Mouse (Mus musculus): ENCODE measurements around the gene Neb.

Neb gene

DNA sequence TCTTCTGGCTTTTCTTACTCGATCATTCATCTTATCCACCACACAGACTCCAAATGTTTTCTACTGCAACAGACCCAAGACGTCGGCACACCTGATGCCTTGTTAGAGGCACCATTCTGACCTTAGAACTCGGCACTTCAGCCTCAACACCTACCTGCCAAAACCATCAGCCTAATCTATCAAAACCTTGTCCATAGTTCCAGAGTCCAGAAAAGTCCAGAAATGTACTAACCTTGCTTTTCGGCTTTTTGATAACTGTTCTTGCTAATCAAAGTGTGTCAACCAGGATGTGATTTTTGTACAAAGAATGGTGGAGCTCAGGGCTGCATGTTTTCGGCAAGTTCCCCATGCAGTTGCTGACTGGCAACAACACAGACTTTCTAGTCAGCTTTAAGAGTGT is 3.6 kb downstream of the Neb start:
- ATAC-seq (ENCODE audit: low TSS enrichment): no peak

DNA sequence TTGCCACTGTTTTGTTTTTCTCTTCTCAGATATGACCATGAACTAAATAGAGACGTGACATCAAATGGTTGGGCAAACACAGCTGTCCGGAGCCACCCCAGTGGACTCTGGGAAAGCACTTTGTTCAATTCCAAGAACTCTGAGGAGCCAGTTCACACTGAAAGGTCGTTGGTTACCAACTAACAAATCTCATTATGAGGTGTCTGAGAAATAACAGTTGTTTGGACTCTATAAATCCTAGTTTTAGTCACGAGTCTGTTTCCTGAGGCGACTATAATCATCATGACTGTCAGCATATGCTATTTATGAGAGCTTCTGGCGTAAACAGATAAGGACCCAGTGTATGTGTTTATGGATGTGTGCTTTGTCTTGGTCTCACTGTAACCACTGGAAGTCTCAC is 5.8 kb downstream of the Neb start:
- ATAC-seq (ENCODE audit: low TSS enrichment): no peak

DNA sequence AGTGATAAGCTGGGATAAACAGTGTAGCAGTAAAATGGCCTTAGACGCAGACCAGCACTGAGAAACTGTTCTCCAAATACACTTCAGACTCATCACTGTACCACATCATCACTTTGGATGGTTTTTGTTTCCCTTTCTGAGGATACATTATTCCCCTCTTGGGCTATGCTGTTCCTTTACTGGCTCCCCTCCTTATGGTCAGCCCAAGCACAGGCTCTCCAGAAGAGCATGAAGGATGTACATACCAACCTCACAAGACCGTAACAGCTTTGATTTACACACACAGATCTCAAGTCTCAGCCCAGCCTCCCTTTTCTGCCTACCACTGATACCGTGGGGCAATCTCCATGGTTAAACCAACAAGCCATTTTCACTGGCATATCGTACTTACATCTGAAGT is 6.2 kb downstream of the Neb start:
- no peak for ATAC-seq (ENCODE audit: low TSS enrichment)

DNA sequence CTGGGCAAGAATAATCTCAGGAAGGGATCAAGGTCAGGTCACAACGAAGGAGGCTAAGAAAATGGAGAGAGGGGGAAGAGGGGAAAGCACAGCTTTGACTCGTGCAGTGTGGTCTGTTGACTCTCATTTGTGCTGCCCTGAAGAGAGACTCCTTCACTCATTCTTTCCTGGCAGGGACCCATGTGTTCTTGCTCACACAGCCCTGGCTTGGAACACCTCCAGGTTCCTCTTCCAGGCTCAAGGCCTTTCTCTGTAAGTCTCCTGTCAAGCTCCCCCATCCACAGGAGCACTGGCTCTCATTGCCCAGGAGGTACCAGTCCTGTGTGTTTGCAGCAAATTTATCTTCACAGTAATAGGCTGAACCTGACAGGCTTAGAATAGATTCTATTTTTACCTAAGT is 7.2 kb downstream of the Neb start:
- ATAC-seq (ENCODE audit: low TSS enrichment): peak; percentile 47; the same call in 1 of the 2 replicates

DNA sequence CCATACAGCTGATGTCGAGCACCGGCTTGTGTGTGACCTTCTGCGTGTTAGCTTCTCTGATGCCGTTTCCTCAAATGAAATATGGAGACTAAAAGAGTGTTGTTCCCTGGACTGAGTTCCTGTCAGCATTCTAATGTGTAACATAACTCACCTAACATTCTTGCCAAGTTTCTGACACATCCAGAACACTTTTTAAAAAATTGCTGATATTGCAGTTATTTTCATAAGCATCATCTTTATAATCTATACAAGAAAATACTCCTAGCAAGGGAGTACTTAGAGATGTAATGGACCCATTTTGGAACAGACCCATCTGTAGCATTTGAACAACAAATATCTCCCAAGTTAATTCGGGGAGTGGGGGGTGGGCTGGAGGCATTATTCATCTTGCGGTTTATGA is 8.7 kb downstream of the Neb start:
- no peak for ATAC-seq (ENCODE audit: low TSS enrichment)

DNA sequence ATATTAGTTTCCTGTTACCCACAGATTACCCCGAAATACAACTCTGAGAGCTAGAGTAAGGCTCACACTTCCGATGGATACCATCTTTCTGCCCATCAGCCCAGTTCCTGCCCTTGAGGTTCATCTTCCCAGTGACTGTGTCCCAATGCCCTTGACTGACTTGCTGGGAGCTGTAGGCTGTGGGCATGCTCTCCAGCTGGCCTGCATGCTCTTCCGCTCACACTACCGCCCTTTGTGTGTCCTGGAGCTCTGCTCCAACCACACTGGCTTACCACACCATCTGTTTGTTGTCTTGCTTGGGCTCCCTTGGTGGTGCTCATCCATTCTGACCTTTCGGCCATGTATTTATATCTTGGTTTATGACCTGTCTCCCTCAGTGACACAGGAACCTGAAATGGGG is 10.6 kb downstream of the Neb start:
- ATAC-seq (ENCODE audit: low TSS enrichment): no peak

DNA sequence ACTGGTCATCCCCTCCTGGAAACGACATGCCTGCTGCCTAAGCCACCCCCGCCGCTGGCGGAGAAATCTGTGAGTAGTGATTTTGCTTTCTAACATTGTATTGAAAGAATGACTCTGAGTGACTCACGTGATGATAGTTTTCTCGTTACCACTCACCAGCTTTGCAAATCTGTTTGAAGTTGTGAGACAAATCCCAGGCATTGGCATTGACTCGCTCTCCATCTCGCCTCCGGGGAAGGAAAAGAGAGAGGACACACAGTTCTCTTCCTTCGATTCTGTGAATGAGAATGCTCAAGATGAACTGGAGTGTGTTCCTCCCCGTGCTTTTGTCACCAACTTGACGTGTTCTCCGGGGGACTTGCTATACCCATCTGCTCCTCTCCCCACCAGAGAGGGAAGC is 11.0 kb downstream of the Neb start:
- peak; percentile 80 for ATAC-seq (ENCODE audit: low TSS enrichment)

DNA sequence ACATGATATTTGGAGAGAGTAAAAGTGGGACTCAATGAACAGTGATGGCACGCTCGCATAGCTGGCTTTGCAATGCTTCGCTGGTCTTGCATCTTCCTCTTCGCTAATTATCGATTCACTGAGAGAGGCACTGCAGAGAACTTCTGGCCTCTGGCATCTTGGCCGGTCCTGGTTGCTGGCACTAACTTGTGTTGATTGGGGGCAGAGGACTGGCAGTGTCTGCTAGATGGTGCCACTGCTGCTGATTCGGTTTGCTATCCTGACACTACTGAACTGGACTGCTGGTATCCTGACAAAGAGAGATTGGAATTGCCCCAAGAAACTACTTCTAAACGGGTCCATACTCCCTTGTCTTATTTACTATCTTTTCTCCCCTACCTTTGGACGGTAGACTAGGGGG is 17.2 kb downstream of the Neb start:
- ATAC-seq (ENCODE audit: low TSS enrichment): no peak

DNA sequence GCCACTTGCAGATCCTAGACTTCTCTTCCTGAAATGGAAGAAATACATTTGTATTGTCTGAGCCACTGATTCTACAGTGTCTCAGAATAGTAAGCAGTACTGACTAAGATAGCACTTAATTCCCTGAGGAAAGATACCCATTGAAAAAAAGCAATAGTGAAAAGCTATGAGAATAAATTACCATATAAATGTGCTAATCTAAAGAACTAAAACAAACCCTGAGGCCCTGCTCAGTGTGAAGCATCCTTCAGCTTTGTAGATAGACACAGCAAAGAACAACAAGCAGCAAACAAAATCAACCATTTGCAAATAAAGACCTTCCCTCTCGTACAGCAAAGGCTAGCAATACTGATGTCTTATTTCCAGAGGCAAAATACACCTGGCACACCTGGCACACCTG is 18.6 kb downstream of the Neb start:
- ATAC-seq (ENCODE audit: low TSS enrichment): no peak

DNA sequence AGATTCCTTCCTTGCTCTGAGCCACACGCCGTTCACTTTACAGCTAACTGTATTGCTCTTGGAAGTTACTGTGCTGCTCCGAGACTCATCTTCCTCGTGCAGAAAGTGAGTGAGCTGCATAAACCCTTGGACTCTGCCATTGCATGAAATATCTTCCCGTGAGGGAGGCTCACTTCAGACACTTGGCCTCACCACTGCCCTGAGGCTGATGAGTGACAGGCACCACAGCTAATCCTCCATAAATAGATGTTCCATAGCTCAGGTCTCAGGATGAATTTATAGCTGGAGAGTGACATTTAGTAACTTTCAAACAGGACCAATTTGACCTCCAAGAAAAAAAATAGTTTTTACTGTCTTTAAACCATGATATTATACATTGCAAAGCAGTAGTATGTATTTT is 20.1 kb downstream of the Neb start:
- ATAC-seq (ENCODE audit: low TSS enrichment): no peak

DNA sequence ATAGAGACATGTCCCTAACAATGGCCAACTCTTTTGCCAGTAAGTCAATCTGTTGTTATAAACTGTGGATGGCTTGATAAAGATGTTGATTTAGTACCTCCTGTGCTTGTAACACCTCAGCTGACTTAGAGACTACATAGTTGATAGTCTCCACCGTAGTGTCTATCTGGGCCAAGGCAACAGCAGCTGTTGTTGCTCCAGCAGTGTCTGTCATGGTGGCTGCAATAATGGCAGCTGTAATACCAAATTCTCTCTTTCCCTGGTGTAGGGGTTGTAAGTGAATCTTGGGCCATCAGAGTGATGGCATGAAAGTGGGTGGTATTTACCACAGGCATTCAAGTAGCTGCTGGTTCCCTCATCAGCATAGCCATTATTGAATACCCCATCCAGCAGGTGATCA is 27.2 kb downstream of the Neb start:
- no peak for ATAC-seq (ENCODE audit: low TSS enrichment)

DNA sequence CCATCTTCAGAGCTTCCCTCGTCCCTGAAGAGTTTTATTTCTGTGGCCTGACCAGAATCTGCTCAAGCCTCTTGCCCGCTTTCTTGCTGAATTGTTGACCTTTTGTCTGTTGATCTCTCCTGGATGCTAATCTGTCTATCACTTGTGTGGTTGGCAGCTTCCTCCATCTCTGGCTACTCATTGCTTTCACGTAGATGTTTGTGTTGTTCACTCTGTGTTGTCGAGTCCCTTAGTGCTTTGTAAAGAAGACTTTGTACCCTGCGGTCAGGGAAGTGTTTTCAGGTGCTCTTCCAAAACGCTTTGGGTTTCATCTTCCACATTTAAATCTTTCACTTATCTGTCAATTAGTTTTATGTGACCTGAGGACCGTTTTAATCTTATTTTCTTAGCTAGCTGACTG is 37.3 kb downstream of the Neb start:
- no peak for ATAC-seq (ENCODE audit: low TSS enrichment)

DNA sequence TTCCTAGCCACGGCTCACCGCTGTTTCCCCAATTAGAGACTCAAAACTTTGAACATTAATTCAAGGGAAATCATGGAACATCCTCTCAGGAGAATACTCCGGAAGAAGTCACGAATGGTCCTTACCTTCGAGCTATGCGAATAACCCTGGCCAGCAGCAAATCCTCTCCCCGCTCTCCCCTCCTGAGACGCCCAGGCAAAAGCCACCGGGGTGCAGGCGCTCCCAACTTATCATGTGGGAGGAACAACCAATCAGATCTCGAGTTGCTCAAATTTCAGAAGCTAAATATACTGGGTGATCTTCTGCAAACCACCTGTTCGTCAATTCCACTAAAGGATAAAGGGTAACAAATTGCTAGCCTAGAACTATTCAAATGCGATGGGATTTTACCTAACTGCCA is 42.7 kb downstream of the Neb start:
- ATAC-seq (ENCODE audit: low TSS enrichment): no peak

DNA sequence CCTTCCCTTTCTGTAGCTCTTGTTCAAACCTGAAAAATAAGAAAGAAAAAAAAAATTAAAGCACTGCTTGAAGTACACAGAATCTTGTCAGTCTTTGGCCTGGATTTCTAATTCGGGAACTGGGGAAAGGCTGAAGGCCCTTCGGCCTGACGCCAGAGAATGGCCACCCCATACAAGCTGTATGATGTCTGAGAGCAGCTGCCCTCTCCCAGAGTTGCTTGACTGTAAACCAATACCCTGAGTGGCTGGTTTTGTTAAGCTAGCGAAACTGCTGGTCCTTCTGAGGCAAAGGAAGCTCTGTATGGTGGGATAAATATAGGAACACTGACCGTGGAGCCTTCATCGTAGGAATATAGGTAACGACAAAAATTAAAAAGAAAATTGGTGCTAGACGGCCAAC is 43.2 kb downstream of the Neb start:
- no peak for ATAC-seq (ENCODE audit: low TSS enrichment)

DNA sequence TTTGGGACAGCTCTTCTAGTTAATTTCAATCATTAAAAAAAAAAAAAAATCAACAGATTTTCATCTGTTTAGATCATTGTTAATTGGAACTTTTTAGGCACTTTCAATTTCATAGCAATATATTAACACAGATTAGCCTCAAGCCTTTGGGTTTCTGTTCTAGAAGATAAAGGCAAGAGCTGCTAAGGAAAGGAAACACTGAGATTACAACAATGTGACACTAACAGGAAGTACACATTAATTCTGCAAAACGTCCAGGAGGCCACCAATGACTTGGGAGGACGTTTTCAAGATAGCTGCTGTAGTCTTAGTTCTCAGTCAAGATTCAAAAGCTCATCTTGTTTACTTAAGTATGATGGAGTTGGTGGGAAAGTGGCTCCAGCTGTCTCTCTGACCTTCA is 44.7 kb downstream of the Neb start:
- ATAC-seq (ENCODE audit: low TSS enrichment): no peak

DNA sequence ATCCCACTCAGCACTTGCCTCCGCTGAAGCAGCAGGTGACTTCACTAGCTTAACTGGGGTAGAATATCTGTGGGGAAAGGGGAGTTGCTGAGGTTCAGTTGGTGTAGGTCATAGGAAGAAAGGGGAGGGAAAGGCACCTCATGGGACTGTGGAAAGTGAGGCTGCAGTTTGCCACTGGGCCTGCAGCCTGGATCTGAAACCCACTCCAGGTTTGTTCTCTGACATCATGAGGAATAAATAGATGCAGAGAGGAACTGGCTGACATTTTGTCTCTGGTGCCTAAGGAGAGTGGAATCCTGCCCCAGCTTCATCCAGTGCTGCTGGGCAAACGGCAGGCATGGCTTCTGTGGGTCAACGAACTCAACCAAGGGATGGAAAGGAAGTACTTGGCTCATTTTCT is 46.5 kb downstream of the Neb start:
- no peak for ATAC-seq (ENCODE audit: low TSS enrichment)

DNA sequence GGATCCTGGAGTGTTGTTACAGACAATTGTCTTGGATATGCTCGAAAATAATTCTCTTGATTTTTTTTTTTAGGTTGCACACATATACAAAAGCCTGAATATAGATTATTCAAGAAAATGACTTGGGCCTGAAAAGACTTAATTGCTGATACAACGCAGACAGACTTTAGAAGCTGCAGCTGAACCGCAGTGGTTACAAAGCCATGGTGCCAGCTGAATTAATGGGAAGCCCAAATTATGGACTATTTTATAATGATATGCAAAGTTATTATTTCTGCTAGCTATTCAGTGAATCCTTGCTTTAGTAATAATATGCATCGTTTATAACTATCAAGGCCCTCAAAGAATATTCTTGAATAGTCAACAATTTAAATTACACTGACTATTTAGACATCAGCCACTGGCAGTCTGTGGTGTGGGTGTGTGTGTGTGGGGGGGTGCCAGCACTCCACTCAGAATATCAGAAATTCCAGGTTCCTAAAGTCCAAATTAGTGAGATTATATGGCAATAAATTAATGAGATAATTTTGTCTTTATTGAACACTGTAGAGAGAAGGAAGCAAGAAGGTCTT is 50.9 kb downstream of the Neb start:
- ATAC-seq (ENCODE audit: low TSS enrichment): no peak

DNA sequence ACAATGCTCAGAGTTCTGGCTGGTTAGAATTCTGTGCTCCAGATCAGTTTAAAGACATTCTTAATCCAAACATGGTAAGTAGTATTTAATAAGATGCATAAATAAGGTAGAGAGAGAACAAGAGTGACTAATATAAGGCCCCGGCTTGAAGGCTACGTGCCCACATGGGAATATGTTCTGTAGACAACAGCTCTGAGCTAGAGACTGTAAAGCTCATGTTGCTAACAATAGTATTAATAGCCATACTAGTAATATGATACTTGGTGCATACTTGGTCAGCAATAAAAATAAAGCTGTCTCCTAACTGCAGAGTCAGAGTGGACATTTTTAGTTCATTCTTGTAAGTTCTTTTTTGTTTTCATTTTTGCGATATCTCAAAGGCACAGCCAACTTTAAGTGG is 56.4 kb downstream of the Neb start:
- no peak for ATAC-seq (ENCODE audit: low TSS enrichment)

DNA sequence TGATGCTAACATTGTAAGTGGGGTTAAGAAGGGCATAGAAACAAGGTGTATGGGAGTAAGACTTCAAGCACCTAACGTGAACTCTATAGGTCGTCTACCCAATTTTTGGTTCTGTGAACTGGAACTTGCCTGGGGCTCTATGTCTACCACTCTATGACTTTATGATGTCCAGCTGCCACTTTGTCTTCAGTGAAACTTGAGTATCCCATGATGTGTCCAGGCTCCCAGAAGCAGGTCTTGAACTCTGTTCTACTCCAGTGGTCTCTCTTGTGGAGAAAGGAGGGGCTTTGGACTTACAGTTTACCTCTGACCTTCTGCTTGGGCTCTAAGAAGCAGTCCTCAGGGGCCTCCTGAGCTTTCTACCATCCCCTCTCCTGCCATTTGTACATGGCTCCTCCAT is 58.1 kb downstream of the Neb start:
- ATAC-seq (ENCODE audit: low TSS enrichment): no peak

DNA sequence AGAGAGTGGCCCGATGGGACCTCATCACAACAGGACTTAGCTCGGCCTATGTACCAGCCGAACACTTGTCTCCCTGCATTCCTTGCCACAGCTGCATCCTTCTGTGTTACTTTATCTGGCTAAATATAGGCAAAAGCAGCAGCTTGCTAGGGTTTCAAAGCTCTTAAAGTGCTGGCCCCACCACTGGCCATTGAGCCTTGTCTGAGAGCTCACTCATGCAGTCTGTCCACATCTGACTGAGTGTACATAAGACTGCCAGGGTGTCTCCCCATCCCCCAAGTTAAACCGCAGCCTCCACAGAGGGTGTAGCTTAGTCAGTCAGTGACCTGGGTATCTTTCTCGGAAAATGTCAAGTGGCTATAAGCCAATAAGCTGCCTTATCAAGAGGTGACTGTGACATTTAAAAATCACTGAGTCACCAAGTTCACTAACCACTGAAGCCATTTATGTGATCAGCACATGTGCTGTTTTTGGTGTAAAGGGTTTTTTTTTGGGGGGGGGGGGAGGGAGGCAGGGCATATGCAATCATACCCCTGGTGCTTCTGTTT is 59.2 kb downstream of the Neb start:
- peak; percentile 27; the same call in 1 of the 2 replicates for ATAC-seq (ENCODE audit: low TSS enrichment)

DNA sequence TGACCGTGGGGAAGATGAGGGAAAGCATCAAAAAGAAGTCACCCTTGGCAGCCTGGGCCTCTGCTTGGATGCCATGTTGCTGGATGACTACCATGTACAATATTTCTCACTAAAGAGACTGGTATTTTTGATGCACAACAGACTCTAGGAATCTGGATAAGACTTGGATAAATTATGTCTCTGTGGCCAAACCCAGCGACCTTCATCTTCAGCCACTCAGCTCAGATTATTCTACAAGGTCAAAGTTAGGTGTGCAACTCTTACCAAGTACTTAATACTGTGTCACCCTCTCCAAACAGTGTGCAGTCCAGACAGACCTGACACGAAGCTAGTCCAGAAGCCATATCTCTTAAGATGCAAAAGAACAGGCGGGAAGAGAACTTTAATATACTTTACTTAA is 60.8 kb downstream of the Neb start:
- ATAC-seq (ENCODE audit: low TSS enrichment): no peak

DNA sequence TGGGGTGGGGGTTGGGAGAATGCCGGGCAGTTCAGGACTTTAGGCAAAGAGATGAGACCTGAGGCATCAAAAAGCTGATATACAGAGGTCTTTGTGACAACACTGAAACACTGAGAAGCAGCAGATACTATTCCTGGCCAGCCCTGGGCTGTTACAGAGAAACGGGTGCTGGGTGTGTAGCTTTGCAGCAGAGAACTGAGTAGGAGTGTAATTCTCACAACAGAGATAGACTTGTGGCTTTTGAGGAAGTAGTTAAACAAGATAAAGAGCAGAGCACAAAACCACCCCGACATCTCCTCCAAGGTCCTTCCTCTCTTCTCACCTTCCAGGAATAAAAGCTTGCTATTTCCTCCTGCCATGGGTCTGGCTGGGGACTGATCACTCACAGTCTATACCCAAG is 62.5 kb downstream of the Neb start:
- ATAC-seq (ENCODE audit: low TSS enrichment): peak; percentile 74; the same call in 1 of the 2 replicates

DNA sequence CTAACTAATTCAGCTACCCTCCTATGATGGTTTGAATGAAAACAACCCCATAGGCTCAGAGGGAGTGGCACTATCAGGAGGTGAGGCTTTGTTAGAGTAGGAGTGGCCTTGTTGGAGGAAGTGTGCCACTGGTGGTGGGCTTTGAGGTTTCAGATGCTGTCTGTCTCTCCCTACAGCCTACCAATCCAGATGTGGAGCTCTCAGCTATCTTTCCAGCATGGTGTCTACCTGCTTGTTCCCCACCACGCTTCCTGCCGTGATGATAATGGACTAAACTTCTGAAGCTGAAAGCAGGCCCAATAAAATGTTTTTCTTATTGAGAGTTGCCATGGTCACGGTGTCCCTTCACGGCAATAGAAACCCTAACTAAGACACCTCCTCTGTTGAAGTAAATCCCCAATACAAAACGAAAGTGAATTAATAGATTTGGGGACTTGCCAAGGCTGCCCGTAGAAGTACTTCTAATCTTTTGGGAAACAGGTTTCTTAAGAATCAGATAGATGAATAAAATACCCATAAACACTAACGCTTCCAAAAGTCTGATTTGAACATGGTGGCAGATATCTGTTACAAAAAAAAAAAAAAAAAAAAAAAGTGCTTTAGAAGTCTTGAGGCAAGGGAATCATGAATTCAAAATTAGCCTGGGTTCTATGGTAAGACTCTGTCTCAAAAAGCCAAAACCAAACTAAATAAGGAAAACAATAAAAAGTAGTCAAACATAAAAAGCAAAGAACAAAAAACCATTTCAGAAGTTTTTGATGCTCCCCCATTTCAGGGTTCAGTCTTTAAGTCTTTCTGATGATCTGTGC is 63.1 kb downstream of the Neb start:
- no peak for ATAC-seq (ENCODE audit: low TSS enrichment)

DNA sequence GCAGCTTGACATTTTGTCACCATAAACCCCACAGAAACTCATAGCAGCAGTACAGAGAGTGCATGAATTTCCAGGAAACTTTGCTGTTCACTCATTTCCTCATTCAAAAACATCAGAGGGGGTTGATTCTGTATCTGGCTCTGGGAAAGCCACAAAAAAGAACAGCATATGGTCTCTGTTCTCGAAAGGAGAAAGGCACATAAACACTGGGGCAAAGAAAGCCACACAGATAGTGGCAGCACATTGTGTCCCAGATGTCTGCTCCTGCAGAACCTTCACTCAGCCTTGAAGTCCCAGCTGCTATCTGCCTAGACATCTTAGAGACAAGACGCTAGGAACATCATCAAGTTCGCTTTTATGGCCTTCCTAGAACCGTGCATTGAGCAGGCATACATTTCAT is 67.5 kb downstream of the Neb start:
- ATAC-seq (ENCODE audit: low TSS enrichment): peak; percentile 88
